Mouse (Mus musculus): Measurements from ENCODE around the gene Acin1. TPM values are rescaled to one million over a fixed set of nuclear protein-coding genes. Genes with fewer than 3 reads are reported as not detected.
A peak's percentile ranks its signal among the peaks of the same experiment; 100 is the strongest.

Gene Acin1
- 98.8 and 109 TPM in 2 replicates for polyA plus RNA-seq (2014; fragmentation: Nextera tagmentation; extraction: Ambion mirVana)

GRCm38 (mm10) chr14:54686522-54687143 lies at the start of gene Acin1:
Acin1 (minus strand) TSS chr14:54686931.
- WGBS = under 1% methylated on average over 44 of the region's 44 CpGs
- no peaks in the 10 kb centered on the region for H3K27me3 ChIP-seq (replicated peaks; ENCODE audit: control insufficient read depth, insufficient read depth, low read length)
- H3K36me3 ChIP-seq (ENCODE audit: control insufficient read depth, insufficient read depth, low read length) = peaks cover 27% of the 10 kb centered on the region; the same call in 1 of the 2 replicates
- DNase-seq (ENCODE audit: low spot score) (peak; percentile 99), ATAC-seq (replicated peaks; ENCODE audit: low FRiP score) (peak; percentile 93)
- H3K4me2 ChIP-seq = peak within 1 kb of the TSS; percentile 76
- H3K4me3 ChIP-seq (ENCODE audit: low read depth, low read length) = peak within 1 kb of the TSS; percentile 82
- H3K9me3 ChIP-seq (ENCODE audit: control insufficient read depth, low read length) = no peaks in the 10 kb centered on the region
- H3K9ac ChIP-seq (ENCODE audit: low read depth, low read length) = peak within 1 kb of the TSS; percentile 95
- peak within 1 kb of the TSS; percentile 97 for H3K27ac ChIP-seq (ENCODE audit: low read depth, low read length)
- peaks cover 19% of the 10 kb centered on the region for H3K4me1 ChIP-seq (replicated peaks; ENCODE audit: control insufficient read depth, insufficient read depth, low read length)

GRCm38 (mm10) chr14:54735221-54735620 lies 48.5 kb upstream of the Acin1 start:
- no peak overlapping the region for H3K9ac ChIP-seq (ENCODE audit: low read depth, low read length)
- no peak overlapping the region for H3K4me3 ChIP-seq (ENCODE audit: low read depth, low read length)
- no peaks in the 10 kb centered on the region for H3K27me3 ChIP-seq (replicated peaks; ENCODE audit: control insufficient read depth, insufficient read depth, low read length)
- no peaks in the 10 kb centered on the region for H3K4me1 ChIP-seq (replicated peaks; ENCODE audit: control insufficient read depth, insufficient read depth, low read length)
- H3K27ac ChIP-seq (ENCODE audit: low read depth, low read length) = no peak overlapping the region
- H3K36me3 ChIP-seq (ENCODE audit: control insufficient read depth, insufficient read depth, low read length) = no peaks in the 10 kb centered on the region
- no peak for DNase-seq (ENCODE audit: low spot score)
- no peak overlapping the region for H3K4me2 ChIP-seq
- ATAC-seq (replicated peaks; ENCODE audit: low FRiP score) = no peak
- WGBS = 52% methylated on average over 4 of the region's 4 CpGs
- H3K9me3 ChIP-seq (ENCODE audit: control insufficient read depth, low read length) = no peaks in the 10 kb centered on the region

- Histone ChIP-seq H3K9me3 (ENCODE audit: control insufficient read depth, low read length) (no peaks in the 10 kb centered on the region), H3K36me3 (ENCODE audit: control insufficient read depth, insufficient read depth, low read length) (no peaks in the 10 kb centered on the region), H3K4me1 (replicated peaks; ENCODE audit: control insufficient read depth, insufficient read depth, low read length) (no peaks in the 10 kb centered on the region), H3K4me2 (no peak overlapping the region), H3K27me3 (replicated peaks; ENCODE audit: control insufficient read depth, insufficient read depth, low read length) (no peaks in the 10 kb centered on the region), H3K4me3 (ENCODE audit: low read depth, low read length) (no peak overlapping the region), H3K27ac (ENCODE audit: low read depth, low read length) (no peak overlapping the region), H3K9ac (ENCODE audit: low read depth, low read length) (no peak overlapping the region)
- DNase-seq (ENCODE audit: low spot score) (no peak), ATAC-seq (replicated peaks; ENCODE audit: low FRiP score) (no peak)
- 68% methylated on average over 4 of the region's 4 CpGs for WGBS
Measured at GRCm38 (mm10) chr14:54734004-54734403, 47.3 kb upstream of the Acin1 start.

GRCm38 (mm10) chr14:54732206-54732605 lies 45.5 kb upstream of the Acin1 start:
- H3K4me2 ChIP-seq = no peak overlapping the region
- 86% methylated on average over 8 of the region's 8 CpGs for WGBS
- no peak overlapping the region for H3K27ac ChIP-seq (ENCODE audit: low read depth, low read length)
- ATAC-seq (replicated peaks; ENCODE audit: low FRiP score) (no peak), DNase-seq (ENCODE audit: low spot score) (no peak)
- no peaks in the 10 kb centered on the region for H3K27me3 ChIP-seq (replicated peaks; ENCODE audit: control insufficient read depth, insufficient read depth, low read length)
- H3K9ac ChIP-seq (ENCODE audit: low read depth, low read length) = no peak overlapping the region
- no peak overlapping the region for H3K4me3 ChIP-seq (ENCODE audit: low read depth, low read length)
- no peaks in the 10 kb centered on the region for H3K36me3 ChIP-seq (ENCODE audit: control insufficient read depth, insufficient read depth, low read length)
- no peaks in the 10 kb centered on the region for H3K9me3 ChIP-seq (ENCODE audit: control insufficient read depth, low read length)
- H3K4me1 ChIP-seq (replicated peaks; ENCODE audit: control insufficient read depth, insufficient read depth, low read length) = no peaks in the 10 kb centered on the region

- Histone ChIP-seq H3K4me1 (replicated peaks; ENCODE audit: control insufficient read depth, insufficient read depth, low read length) (no peaks in the 10 kb centered on the region), H3K27ac (ENCODE audit: low read depth, low read length) (no peak overlapping the region), H3K27me3 (replicated peaks; ENCODE audit: control insufficient read depth, insufficient read depth, low read length) (no peaks in the 10 kb centered on the region), H3K4me3 (ENCODE audit: low read depth, low read length) (no peak overlapping the region), H3K4me2 (no peak overlapping the region), H3K36me3 (ENCODE audit: control insufficient read depth, insufficient read depth, low read length) (no peaks in the 10 kb centered on the region), H3K9ac (ENCODE audit: low read depth, low read length) (no peak overlapping the region), H3K9me3 (ENCODE audit: control insufficient read depth, low read length) (no peaks in the 10 kb centered on the region)
- WGBS = 85% methylated on average over 6 of the region's 6 CpGs
- DNase-seq (ENCODE audit: low spot score) (no peak), ATAC-seq (replicated peaks; ENCODE audit: low FRiP score) (no peak)
Measured at GRCm38 (mm10) chr14:54730305-54730704, 43.6 kb upstream of the Acin1 start.

- 65% methylated on average over 13 of the region's 13 CpGs for WGBS
Measured at GRCm38 (mm10) chr14:54728823-54729653, 42.3 kb upstream of the Acin1 start.

GRCm38 (mm10) chr14:54727565-54727964 lies 40.8 kb upstream of the Acin1 start:
- H3K4me3 ChIP-seq (ENCODE audit: low read depth, low read length) = no peak overlapping the region
- 73% methylated on average over 5 of the region's 5 CpGs for WGBS
- ATAC-seq (replicated peaks; ENCODE audit: low FRiP score) = no peak

More at GRCm38 (mm10) chr14:54728823-54729653, 42.3 kb upstream of the Acin1 start:
- no peaks in the 10 kb centered on the region for H3K4me1 ChIP-seq (replicated peaks; ENCODE audit: control insufficient read depth, insufficient read depth, low read length)
- no peaks in the 10 kb centered on the region for H3K27me3 ChIP-seq (replicated peaks; ENCODE audit: control insufficient read depth, insufficient read depth, low read length)
- no peaks in the 10 kb centered on the region for H3K9me3 ChIP-seq (ENCODE audit: control insufficient read depth, low read length)
- no peak for DNase-seq (ENCODE audit: low spot score)
- ATAC-seq (replicated peaks; ENCODE audit: low FRiP score) = no peak
- H3K4me3 ChIP-seq (ENCODE audit: low read depth, low read length) = no peak overlapping the region
- no peaks in the 10 kb centered on the region for H3K36me3 ChIP-seq (ENCODE audit: control insufficient read depth, insufficient read depth, low read length)
- H3K4me2 ChIP-seq = no peak overlapping the region
- H3K9ac ChIP-seq (ENCODE audit: low read depth, low read length) = no peak overlapping the region
- H3K27ac ChIP-seq (ENCODE audit: low read depth, low read length) = no peak overlapping the region

GRCm38 (mm10) chr14:54724049-54724448 lies 37.3 kb upstream of the Acin1 start:
- Histone ChIP-seq H3K27me3 (replicated peaks; ENCODE audit: control insufficient read depth, insufficient read depth, low read length) (no peaks in the 10 kb centered on the region; the same call in 1 of the 2 replicates), H3K4me2 (no peak overlapping the region), H3K4me1 (replicated peaks; ENCODE audit: control insufficient read depth, insufficient read depth, low read length) (no peaks in the 10 kb centered on the region), H3K4me3 (ENCODE audit: low read depth, low read length) (no peak overlapping the region), H3K9ac (ENCODE audit: low read depth, low read length) (no peak overlapping the region), H3K9me3 (ENCODE audit: control insufficient read depth, low read length) (no peaks in the 10 kb centered on the region), H3K27ac (ENCODE audit: low read depth, low read length) (no peak overlapping the region), H3K36me3 (ENCODE audit: control insufficient read depth, insufficient read depth, low read length) (no peaks in the 10 kb centered on the region)
- no peak for ATAC-seq (replicated peaks; ENCODE audit: low FRiP score)
- 47% methylated on average over 6 of the region's 6 CpGs for WGBS
- no peak for DNase-seq (ENCODE audit: low spot score)

More at GRCm38 (mm10) chr14:54727565-54727964, 40.8 kb upstream of the Acin1 start:
- H3K27ac ChIP-seq (ENCODE audit: low read depth, low read length) = no peak overlapping the region
- no peak for DNase-seq (ENCODE audit: low spot score)
- H3K4me2 ChIP-seq = no peak overlapping the region
- no peaks in the 10 kb centered on the region for H3K4me1 ChIP-seq (replicated peaks; ENCODE audit: control insufficient read depth, insufficient read depth, low read length)
- H3K9ac ChIP-seq (ENCODE audit: low read depth, low read length) = no peak overlapping the region
- no peaks in the 10 kb centered on the region for H3K9me3 ChIP-seq (ENCODE audit: control insufficient read depth, low read length)
- H3K36me3 ChIP-seq (ENCODE audit: control insufficient read depth, insufficient read depth, low read length) = no peaks in the 10 kb centered on the region
- H3K27me3 ChIP-seq (replicated peaks; ENCODE audit: control insufficient read depth, insufficient read depth, low read length) = no peaks in the 10 kb centered on the region

Measured in liver, embryonic 11.5 days (tissue).